Mouse (Mus musculus): ENCODE results near the gene Ifi204. TPM values are rescaled to one million over a fixed set of nuclear protein-coding genes. Genes with fewer than 3 reads are reported as not detected.
"Not testable (repeated sequence)": the region's sequence is repeated elsewhere in the genome, so short reads cannot be mapped to it uniquely, and the experiment has no call there.

Gene Ifi204
- polyA plus RNA-seq (2015; fragmentation: Nextera tagmentation; extraction: Ambion mirVana), result 1.6 and 7.0 TPM in 2 replicates

DNA sequence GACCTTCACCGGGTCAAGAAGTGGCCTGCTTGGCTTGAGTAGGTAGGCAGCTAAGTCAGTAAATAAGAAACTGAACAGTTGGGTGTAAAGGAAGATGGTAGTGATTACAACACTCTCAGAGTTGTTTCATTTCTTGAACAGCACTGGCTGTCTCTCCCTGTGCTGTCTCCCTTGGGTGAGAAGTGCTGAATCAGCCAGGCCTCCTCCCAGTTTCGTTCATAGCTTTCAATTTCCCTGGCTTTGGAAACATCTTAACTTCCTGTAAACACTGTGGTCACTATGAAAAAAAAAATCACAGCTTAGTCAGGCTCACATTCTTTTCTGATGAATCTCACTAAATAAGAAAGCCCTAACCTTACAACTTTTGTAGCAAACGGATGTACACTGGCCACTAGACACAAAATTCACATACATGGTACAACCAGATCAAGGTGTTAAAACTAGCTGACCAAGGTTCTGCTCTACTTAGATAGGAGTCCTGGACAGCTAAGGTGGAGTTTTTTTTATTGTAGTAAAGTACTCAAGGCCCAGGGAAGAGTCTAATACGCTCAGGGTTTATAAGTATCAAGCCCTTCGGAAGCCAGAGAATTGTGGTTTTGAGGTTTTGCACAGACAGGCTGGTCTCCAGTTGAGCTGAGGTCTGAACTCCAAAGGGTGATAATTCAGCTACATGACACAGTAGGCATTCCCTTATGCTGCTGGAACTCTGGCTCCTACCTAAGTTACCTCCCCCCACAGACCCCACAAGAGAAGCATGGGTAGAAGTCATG is at the start of gene Ifi204:
Gene Ifi204, minus strand, starts transcription at position 96 of the 770 bp plus-strand sequence.
- H3K4me3 ChIP-seq; ATAC-seq (replicated peaks; ENCODE audit: insufficient number of reproducible peaks, insufficient read depth, low FRiP score, low read depth); H3K36me3 ChIP-seq; H3K27me3 ChIP-seq; H3K9me3 ChIP-seq (replicated peaks); H3K4me1 ChIP-seq (replicated peaks); H3K4me2 ChIP-seq; H3K9ac ChIP-seq; H3K27ac ChIP-seq: not testable (repeated sequence)
- 68% methylated on average over 5 of the region's 5 CpGs for WGBS

GRCm38 (mm10) chr1:173809294-173809693 is 42.6 kb upstream of the Ifi204 start:
- WGBS, result 53% methylated on average over 2 of the region's 2 CpGs
- not testable (repeated sequence) for ATAC-seq (replicated peaks; ENCODE audit: insufficient number of reproducible peaks, insufficient read depth, low FRiP score, low read depth); H3K9me3 ChIP-seq (replicated peaks); H3K27me3 ChIP-seq; H3K4me1 ChIP-seq (replicated peaks); H3K36me3 ChIP-seq; H3K4me3 ChIP-seq; H3K4me2 ChIP-seq; H3K9ac ChIP-seq; H3K27ac ChIP-seq

- H3K9ac ChIP-seq; H3K4me3 ChIP-seq; H3K27me3 ChIP-seq; H3K4me1 ChIP-seq (replicated peaks); H3K9me3 ChIP-seq (replicated peaks); H3K36me3 ChIP-seq; ATAC-seq (replicated peaks; ENCODE audit: insufficient number of reproducible peaks, insufficient read depth, low FRiP score, low read depth); H3K4me2 ChIP-seq; H3K27ac ChIP-seq: not testable (repeated sequence)
- 67% methylated on average over 2 of the region's 2 CpGs for WGBS
Observed at GRCm38 (mm10) chr1:173802689-173803281, 36.0 kb upstream of the Ifi204 start.

DNA sequence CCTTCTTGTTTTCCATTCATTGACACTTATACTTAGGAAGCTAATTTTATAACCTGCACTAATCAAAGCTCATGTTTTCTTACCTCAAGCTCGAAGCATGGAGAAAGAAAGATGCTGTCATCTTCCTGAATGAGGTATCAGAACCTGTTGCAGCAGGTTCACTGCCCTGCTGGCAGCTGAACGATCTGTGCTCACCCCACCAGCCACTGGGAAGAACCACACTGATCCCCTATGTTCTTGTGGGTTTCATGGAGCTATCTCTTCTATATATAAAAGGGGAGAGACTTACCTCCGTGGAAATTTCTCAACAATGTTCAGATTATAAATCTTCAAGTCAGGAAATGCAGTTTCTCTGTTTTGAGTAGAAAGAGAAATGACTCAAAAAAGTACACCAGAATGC is 35.5 kb upstream of the Ifi204 start:
- H3K4me1 ChIP-seq (replicated peaks); H3K9me3 ChIP-seq (replicated peaks); H3K4me2 ChIP-seq; H3K9ac ChIP-seq; H3K36me3 ChIP-seq; ATAC-seq (replicated peaks; ENCODE audit: insufficient number of reproducible peaks, insufficient read depth, low FRiP score, low read depth); H3K27ac ChIP-seq; H3K4me3 ChIP-seq; H3K27me3 ChIP-seq: not testable (repeated sequence)
- 49% methylated on average over 3 of the region's 3 CpGs for WGBS

DNA sequence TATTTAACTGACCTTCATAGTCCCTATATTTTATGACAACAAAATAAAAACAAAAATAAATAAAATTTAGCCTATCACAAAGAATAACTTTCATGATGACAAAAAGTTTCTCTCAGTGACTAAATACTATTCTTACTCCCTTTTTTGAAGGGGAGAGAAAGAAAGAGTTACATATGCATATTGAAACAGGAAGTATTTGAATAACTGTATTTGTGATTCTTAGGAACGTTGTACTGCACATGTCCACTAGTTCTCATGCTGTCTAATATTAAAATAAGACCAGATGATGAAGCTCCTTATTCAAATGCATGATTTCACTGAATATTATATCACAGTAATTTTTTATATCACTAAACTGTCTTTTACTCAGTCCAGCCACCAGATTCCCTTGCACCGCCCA is 35.0 kb upstream of the Ifi204 start:
- not testable (repeated sequence) for H3K9me3 ChIP-seq (replicated peaks); ATAC-seq (replicated peaks; ENCODE audit: insufficient number of reproducible peaks, insufficient read depth, low FRiP score, low read depth)

GRCm38 (mm10) chr1:173773457-173773856 is 6.7 kb upstream of the Ifi204 start:
- H3K9ac ChIP-seq; H3K27me3 ChIP-seq; H3K4me1 ChIP-seq (replicated peaks); H3K4me3 ChIP-seq; H3K4me2 ChIP-seq; ATAC-seq (replicated peaks; ENCODE audit: insufficient number of reproducible peaks, insufficient read depth, low FRiP score, low read depth); H3K27ac ChIP-seq; H3K9me3 ChIP-seq (replicated peaks); H3K36me3 ChIP-seq: not testable (repeated sequence)
- WGBS, result 46% methylated on average over 3 of the region's 3 CpGs

More for the DNA sequence above, 35.0 kb upstream of the Ifi204 start:
- not testable (repeated sequence) for H3K27ac ChIP-seq; H3K27me3 ChIP-seq; H3K36me3 ChIP-seq; H3K4me2 ChIP-seq; H3K4me1 ChIP-seq (replicated peaks); H3K9ac ChIP-seq; H3K4me3 ChIP-seq
- WGBS, result 80% methylated on average over 2 of the region's 2 CpGs

DNA sequence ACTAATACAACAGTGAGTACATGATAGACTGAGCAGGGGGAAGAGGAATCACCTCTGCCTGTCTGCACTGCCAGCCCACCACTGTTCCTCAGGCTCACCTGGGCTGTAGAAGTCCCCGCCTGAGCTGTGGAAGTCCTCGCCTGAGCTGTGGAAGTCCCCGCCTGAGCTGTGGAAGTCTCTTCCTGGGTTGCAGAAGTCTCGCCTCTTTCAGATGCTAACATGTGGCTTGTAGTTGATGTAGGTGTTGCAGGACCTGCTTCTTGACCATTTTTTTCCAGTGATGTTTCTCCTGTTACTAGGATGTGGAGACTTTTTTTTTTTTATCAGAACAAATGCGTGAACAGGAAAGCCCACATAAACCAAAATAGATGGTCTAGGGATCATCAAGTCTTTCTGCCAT is 6.7 kb downstream of the Ifi204 start:
- H3K9ac ChIP-seq; ATAC-seq (replicated peaks; ENCODE audit: insufficient number of reproducible peaks, insufficient read depth, low FRiP score, low read depth): not testable (repeated sequence)

DNA sequence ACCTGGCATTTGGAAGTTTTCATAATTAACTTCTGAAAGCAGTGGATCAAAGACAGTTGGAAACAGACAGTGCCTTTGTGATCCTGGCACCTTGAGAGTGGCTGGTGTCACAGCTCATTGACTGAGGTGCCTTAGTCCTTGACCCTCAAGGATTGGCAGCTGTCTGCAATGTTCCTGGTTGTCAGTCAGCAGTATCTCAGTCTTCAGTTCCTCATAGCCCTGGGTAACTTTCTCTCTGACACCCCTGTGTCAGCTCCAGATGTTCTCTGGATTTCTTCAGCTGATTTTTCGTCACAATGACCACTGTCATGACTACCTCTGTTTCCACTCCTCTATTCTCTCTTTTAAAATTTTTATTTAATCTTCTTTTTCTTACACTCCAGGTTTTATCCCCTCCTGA is 24.5 kb downstream of the Ifi204 start:
- Histone ChIP-seq H3K4me1 (replicated peaks) (no peaks in the 10 kb centered on the region), H3K27me3 (no peaks in the 10 kb centered on the region), H3K9ac (no peak overlapping the region), H3K27ac (no peak overlapping the region), H3K9me3 (replicated peaks) (no peaks in the 10 kb centered on the region), H3K4me2 (no peak overlapping the region), H3K36me3 (no peaks in the 10 kb centered on the region), H3K4me3 (no peak overlapping the region)
- no peak for ATAC-seq (replicated peaks; ENCODE audit: insufficient number of reproducible peaks, insufficient read depth, low FRiP score, low read depth)
- whole genome bisulfite sequencing, result 61% methylated on average over 1 of the region's 1 CpGs

More for the DNA sequence above, 6.7 kb downstream of the Ifi204 start:
- not testable (repeated sequence) for H3K4me2 ChIP-seq; H3K4me3 ChIP-seq; H3K27me3 ChIP-seq; H3K27ac ChIP-seq; H3K4me1 ChIP-seq (replicated peaks); H3K36me3 ChIP-seq; H3K9me3 ChIP-seq (replicated peaks)
- 73% methylated on average over 5 of the region's 5 CpGs for WGBS

- no peak within 1 kb of the TSS for H3K27ac ChIP-seq
- H3K9me3 ChIP-seq (replicated peaks), result no peaks in the 10 kb centered on the region
- H3K27me3 ChIP-seq, result no peaks in the 10 kb centered on the region
- H3K9ac ChIP-seq, result no peak within 1 kb of the TSS
- WGBS, result 56% methylated on average over 4 of the region's 4 CpGs
- H3K4me2 ChIP-seq, result no peak within 1 kb of the TSS
- ATAC-seq (replicated peaks; ENCODE audit: insufficient number of reproducible peaks, insufficient read depth, low FRiP score, low read depth), result no peak
- no peaks in the 10 kb centered on the region for H3K4me1 ChIP-seq (replicated peaks)
- H3K36me3 ChIP-seq, result no peaks in the 10 kb centered on the region
- no peak within 1 kb of the TSS for H3K4me3 ChIP-seq
Observed at GRCm38 (mm10) chr1:173741656-173742055, 25.1 kb downstream of the Ifi204 start, which contains the start of gene Ifi207. Gene Ifi207, minus strand, starts transcription at chr1:173741747.

DNA sequence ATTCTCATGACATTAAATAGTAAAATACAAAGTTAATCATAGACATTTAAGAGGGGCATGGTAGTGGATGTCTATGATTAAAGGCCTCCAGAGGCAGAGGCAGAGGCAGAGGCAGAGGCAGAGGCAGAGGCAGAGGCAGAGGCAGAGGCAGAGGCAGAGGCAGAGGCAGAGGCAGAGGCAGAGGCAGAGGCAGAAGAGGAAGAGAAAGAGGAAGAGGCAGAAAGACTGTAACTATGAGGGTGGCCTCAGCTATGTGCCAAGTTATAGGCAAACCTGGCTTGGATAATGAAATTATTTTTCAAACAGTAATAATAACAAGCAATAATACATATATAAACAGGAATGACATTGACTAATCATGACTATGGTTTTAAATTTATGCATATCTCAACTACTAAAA is 26.2 kb downstream of the Ifi204 start:
- Histone ChIP-seq H3K36me3 (no peaks in the 10 kb centered on the region), H3K9ac (no peak overlapping the region), H3K9me3 (replicated peaks) (no peaks in the 10 kb centered on the region), H3K4me3 (no peak overlapping the region), H3K27me3 (no peaks in the 10 kb centered on the region), H3K27ac (no peak overlapping the region), H3K4me2 (no peak overlapping the region), H3K4me1 (replicated peaks) (no peaks in the 10 kb centered on the region)
- no peak for ATAC-seq (replicated peaks; ENCODE audit: insufficient number of reproducible peaks, insufficient read depth, low FRiP score, low read depth)

- Histone ChIP-seq H3K27ac (no peak overlapping the region), H3K9ac (no peak overlapping the region), H3K9me3 (replicated peaks) (no peaks in the 10 kb centered on the region), H3K4me1 (replicated peaks) (no peaks in the 10 kb centered on the region), H3K36me3 (no peaks in the 10 kb centered on the region), H3K4me2 (no peak overlapping the region), H3K4me3 (no peak overlapping the region), H3K27me3 (no peaks in the 10 kb centered on the region)
- no peak for ATAC-seq (replicated peaks; ENCODE audit: insufficient number of reproducible peaks, insufficient read depth, low FRiP score, low read depth)
- 45% methylated on average over 2 of the region's 2 CpGs for WGBS
Observed at GRCm38 (mm10) chr1:173736986-173737385, 29.8 kb downstream of the Ifi204 start.

GRCm38 (mm10) chr1:173735015-173735414 is 31.7 kb downstream of the Ifi204 start:
- H3K4me1 ChIP-seq (replicated peaks); H3K27ac ChIP-seq; H3K4me2 ChIP-seq; H3K27me3 ChIP-seq; H3K9ac ChIP-seq; H3K4me3 ChIP-seq; H3K36me3 ChIP-seq; ATAC-seq (replicated peaks; ENCODE audit: insufficient number of reproducible peaks, insufficient read depth, low FRiP score, low read depth); H3K9me3 ChIP-seq (replicated peaks): not testable (repeated sequence)
- WGBS, result 75% methylated on average over 4 of the region's 4 CpGs

Measured in heart, embryonic 15.5 days (tissue).